Mouse (Mus musculus) liver, embryonic 15.5 days (tissue): Measurements from ENCODE around the gene Sipa1l3. TPM values are rescaled to one million over a fixed set of nuclear protein-coding genes. Genes with fewer than 3 reads are reported as not detected.

Experiments used
- ATAC-seq: fragments of 200-750 bp; cut with Nextera tagmentation; 2 replicates; pipeline ENCODE4 v1.8.0; 2017; ENCODE audit warnings: moderate number of reproducible peaks, mild to moderate bottlenecking, moderate library complexity; ENCODE audit not compliant: insufficient read depth
- H3K27ac ChIP-seq: fragments of 300-500 bp; sonication (generic); replicated peaks from 2 replicates; pipeline ENCODE4 v1.5.1; 2015; ENCODE audit warnings: mild to moderate bottlenecking, inconsistent platforms
- H3K27me3 ChIP-seq: fragments of 300-500 bp; sonication (generic); 2 replicates; pipeline ENCODE4 v1.6.1; 2015; ENCODE audit warnings: mild to moderate bottlenecking, inconsistent platforms
- H3K36me3 ChIP-seq: fragments of 300-500 bp; sonication (generic); replicated peaks from 2 replicates; pipeline ENCODE4 v1.6.1; 2015; ENCODE audit warnings: moderate library complexity, mild to moderate bottlenecking, inconsistent platforms
- H3K4me1 ChIP-seq: fragments of 300-500 bp; sonication (generic); replicated peaks from 2 replicates; pipeline ENCODE4 v1.6.1; 2015; ENCODE audit warnings: inconsistent platforms
- H3K4me2 ChIP-seq: fragments of 300-500 bp; sonication (generic); 2 replicates; pipeline ENCODE4 v1.6.1; 2015; ENCODE audit warnings: moderate library complexity, mild to moderate bottlenecking, inconsistent platforms
- H3K4me3 ChIP-seq: fragments of 300-500 bp; sonication (generic); replicated peaks from 2 replicates; pipeline ENCODE4 v1.5.1; 2015; ENCODE audit warnings: mild to moderate bottlenecking, inconsistent platforms
- H3K9ac ChIP-seq: fragments of 300-500 bp; sonication (generic); 2 replicates; pipeline ENCODE4 v1.6.1; 2015; ENCODE audit warnings: moderate library complexity, mild to moderate bottlenecking, inconsistent platforms
- H3K9me3 ChIP-seq: fragments of 300-500 bp; sonication (generic); replicated peaks from 2 replicates; pipeline ENCODE4 v1.6.1; 2016; ENCODE audit warnings: inconsistent platforms
- WGBS: fragments of 180-500 bp; shearing (Covaris S2); methylation state at CpG from one replicate; pipeline ENCODE4 v1.1.7; 2015; ENCODE audit warnings: mixed read lengths; ENCODE audit not compliant: insufficient replicate concordance; 5-methylcytosine and 5-hydroxymethylcytosine counted together
- polyA plus RNA-seq: library from polyadenylated mRNA; unstranded; fragments of >200 nt; fragmentation: Nextera tagmentation; extraction: Ambion mirVana; gene quantifications from 2 replicates; pipeline ENCODE4 v1.2.1, GENCODE M21; 2015

The Sipa1l3 gene
- polyA plus RNA-seq, 1 experiment from 2014 or later: 2.6 TPM

DNA sequence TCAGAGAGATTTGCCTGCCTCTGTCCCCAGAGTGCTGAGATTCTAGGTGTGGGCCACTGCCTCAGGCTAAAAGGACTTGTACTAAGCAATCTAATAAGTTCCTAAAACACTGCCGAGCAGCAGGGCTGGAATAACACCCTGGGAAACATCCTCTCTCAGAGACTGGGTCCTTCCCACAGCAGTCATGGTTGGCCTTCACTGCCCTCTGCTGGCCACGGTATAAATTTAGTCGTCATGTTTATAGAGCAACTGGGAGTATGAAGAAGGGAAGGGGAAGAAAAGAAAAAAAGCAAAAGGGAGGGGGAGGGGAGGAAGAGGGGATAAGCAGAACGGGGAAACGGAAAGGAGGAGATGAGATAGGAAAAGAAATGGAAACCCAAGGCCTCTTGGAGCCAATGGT is 5.3 kb upstream of the Sipa1l3 start:
- Histone ChIP-seq H3K27ac (no peak overlapping the region), H3K9me3 (no peaks in the 10 kb centered on the region; the same call in 1 of the 2 replicates)

DNA sequence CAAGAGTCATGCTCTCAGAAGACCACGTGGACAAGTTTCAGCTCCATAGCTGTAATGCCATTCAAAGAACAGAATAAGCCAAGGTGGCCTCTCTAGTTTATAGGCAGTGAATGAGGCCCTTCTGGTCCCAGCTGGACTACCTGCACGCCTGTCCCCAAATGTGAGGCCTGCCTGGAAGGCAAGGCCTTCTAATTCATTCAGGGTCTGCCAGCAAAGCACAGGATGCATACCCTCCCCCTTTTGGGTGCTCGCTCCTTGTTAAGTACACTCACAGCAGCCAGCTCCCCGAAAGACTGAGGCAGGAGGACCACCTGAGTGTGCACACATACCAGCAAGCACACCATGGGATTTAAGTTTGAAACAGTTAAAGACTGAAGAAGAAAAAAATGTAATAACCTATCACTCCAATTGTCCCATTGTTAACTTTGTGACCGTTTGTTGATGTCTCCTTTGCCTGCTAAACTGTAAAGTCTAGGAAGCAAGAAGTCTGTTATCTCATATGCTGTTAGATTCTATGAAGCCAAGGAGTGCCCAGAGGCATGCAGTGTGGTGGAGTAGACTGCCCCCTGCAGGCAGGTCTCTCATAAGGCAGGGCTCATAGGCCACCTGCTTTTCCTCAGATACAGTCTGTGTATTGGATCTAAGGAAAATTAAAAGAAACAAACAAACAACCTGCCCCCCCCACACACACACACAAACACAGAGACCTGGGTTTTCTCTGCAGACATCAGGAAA is 3.6 kb upstream of the Sipa1l3 start:
- Histone ChIP-seq H3K9ac (no peak overlapping the region), H3K27ac (no peak overlapping the region), H3K9me3 (no peaks in the 10 kb centered on the region; the same call in 1 of the 2 replicates), H3K27me3 (no peaks in the 10 kb centered on the region), H3K36me3 (no peaks in the 10 kb centered on the region), H3K4me3 (no peak overlapping the region), H3K4me2 (no peak overlapping the region), H3K4me1 (peaks cover 20% of the 10 kb centered on the region)
- WGBS: 52% methylated on average over 5 of the region's 5 CpGs
- ATAC-seq: no peak

More for the DNA sequence above, 5.3 kb upstream of the Sipa1l3 start:
- no peak overlapping the region for H3K9ac ChIP-seq
- 0% methylated on average over 5 of the region's 5 CpGs for WGBS
- H3K4me2 ChIP-seq: no peak overlapping the region
- no peaks in the 10 kb centered on the region for H3K36me3 ChIP-seq
- no peak overlapping the region for H3K4me3 ChIP-seq
- ATAC-seq: no peak
- H3K4me1 ChIP-seq: peaks cover 8% of the 10 kb centered on the region
- H3K27me3 ChIP-seq: no peaks in the 10 kb centered on the region

DNA sequence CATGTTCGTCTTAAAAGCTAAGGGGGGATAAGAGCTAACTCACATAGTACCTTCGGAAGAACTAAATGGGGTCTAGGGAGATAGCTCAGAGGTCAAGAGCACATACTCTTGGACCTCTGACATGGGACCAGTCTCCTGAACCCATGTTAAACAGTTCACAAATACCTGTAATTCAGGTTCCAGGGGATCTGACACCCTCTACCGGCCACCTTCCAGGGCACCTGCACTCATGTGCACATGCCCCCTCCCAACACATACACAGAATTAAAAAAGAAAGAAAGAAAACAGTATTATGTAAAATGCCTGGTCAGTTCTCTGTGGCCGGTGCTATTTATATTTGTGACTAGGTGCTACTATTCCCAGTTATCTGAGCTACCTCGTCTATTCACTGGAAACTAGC is 2.9 kb upstream of the Sipa1l3 start:
- no peak overlapping the region for H3K4me3 ChIP-seq
- no peaks in the 10 kb centered on the region for H3K36me3 ChIP-seq
- no peak overlapping the region for H3K27ac ChIP-seq
- WGBS: 64% methylated on average over 5 of the region's 5 CpGs
- no peak for ATAC-seq
- peaks cover 26% of the 10 kb centered on the region for H3K4me1 ChIP-seq
- H3K27me3 ChIP-seq: no peaks in the 10 kb centered on the region
- no peak overlapping the region for H3K9ac ChIP-seq
- no peaks in the 10 kb centered on the region; the same call in 1 of the 2 replicates for H3K9me3 ChIP-seq
- H3K4me2 ChIP-seq: no peak overlapping the region

DNA sequence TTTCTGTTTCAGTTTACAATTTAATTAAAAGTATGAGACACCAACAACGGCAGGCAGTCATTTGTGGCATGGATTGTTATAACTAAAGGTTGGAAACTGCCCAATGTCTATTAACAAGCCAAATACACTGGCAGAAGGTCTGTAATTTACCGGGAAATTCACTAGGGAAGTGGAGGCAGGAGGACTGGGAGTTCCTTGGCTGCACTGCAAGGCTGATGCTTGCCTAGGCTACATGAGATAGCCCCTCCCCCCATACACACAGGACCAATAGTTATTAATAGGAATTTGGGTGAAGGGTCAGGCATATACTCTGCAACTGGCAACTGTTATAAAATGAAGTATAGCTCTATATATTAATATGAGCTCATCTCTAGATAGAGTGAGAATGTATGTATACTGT is 2.4 kb upstream of the Sipa1l3 start:
- H3K4me2 ChIP-seq: no peak overlapping the region
- H3K4me1 ChIP-seq: peaks cover 26% of the 10 kb centered on the region
- H3K27ac ChIP-seq: no peak overlapping the region
- H3K9ac ChIP-seq: no peak overlapping the region
- no peaks in the 10 kb centered on the region; the same call in 1 of the 2 replicates for H3K9me3 ChIP-seq
- H3K27me3 ChIP-seq: no peaks in the 10 kb centered on the region
- ATAC-seq: no peak
- H3K36me3 ChIP-seq: no peaks in the 10 kb centered on the region
- WGBS: 68% methylated on average over 2 of the region's 2 CpGs
- H3K4me3 ChIP-seq: no peak overlapping the region

DNA sequence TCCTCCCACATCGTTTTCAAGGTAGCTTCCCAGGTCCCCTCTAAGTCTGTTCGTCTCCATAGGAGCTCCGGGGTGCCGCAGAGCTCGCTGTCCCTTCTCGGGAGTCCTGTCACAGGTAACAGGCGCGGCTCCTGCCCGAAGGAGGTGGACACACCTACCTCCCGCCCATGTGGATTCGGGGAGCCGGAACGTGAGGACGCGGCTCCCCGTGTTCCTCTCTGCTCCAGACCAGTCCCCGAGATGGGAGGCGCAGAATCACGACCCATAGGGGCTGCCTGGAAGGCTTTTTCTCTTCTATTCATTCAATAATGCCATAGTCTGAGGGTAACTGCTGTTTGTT is 740 bp upstream of the Sipa1l3 start:
- Histone ChIP-seq H3K27me3 (no peaks in the 10 kb centered on the region), H3K9me3 (no peaks in the 10 kb centered on the region), H3K9ac (peak overlapping the region; percentile 64), H3K27ac (no peak overlapping the region), H3K4me2 (peak overlapping the region; percentile 97), H3K36me3 (no peaks in the 10 kb centered on the region), H3K4me3 (peak overlapping the region; percentile 81), H3K4me1 (peaks cover 31% of the 10 kb centered on the region)
- no peak for ATAC-seq
- WGBS: under 1% methylated on average over 19 of the region's 19 CpGs

DNA sequence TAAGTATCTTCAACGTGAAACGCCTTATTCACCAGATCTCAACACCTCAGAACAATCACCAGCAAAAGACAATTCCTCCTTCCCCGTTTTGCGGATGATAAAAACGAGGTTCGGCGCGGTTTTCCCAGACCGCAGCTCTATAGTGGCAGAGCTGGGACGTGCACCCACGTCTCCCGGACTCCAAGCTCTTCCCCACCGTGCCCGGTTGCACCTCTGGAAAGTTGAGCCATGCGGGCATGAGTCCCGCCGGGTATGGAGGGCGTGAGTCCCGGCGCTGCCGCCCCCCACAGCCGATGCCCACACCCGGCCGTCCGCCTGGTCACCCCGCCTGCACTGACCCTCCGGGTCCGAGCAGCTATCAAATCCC is 404 bp downstream of the Sipa1l3 start:
- no peaks in the 10 kb centered on the region for H3K27me3 ChIP-seq
- H3K27ac ChIP-seq: no peak overlapping the region

DNA sequence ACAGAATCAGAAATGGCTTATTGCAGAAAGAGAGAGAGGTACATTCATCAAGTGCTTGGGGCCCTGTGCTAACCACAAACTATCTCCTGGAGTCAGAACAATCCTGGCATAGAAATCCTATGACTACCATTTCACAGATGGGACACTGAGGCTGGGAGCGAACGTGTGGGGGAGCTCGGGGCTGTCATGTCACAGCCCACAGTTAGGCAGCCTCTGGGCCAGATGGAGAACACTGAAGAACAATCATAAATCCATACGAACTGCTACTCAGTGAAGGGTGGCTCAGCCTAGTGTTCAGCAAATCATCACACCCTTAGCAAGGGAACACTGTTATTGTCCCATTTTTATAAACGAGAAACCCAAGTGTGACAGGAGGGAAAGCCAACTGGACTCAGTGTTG is 1.3 kb downstream of the Sipa1l3 start:
- H3K4me2 ChIP-seq: peak overlapping the region; percentile 97
- no peaks in the 10 kb centered on the region for H3K36me3 ChIP-seq
- peaks cover 42% of the 10 kb centered on the region for H3K4me1 ChIP-seq
- no peaks in the 10 kb centered on the region for H3K27me3 ChIP-seq
- H3K9ac ChIP-seq: peak overlapping the region; percentile 74; the same call in 1 of the 2 replicates
- no peak for ATAC-seq
- WGBS: 43% methylated on average over 5 of the region's 5 CpGs
- H3K27ac ChIP-seq: no peak overlapping the region
- no peaks in the 10 kb centered on the region for H3K9me3 ChIP-seq
- H3K4me3 ChIP-seq: peak overlapping the region; percentile 81

More for the DNA sequence above, 404 bp downstream of the Sipa1l3 start:
- Histone ChIP-seq H3K4me1 (peaks cover 34% of the 10 kb centered on the region), H3K4me2 (peak overlapping the region; percentile 97), H3K9ac (peak overlapping the region; percentile 74), H3K36me3 (no peaks in the 10 kb centered on the region), H3K4me3 (peak overlapping the region; percentile 81), H3K9me3 (no peaks in the 10 kb centered on the region)
- ATAC-seq: peak; percentile 20; the same call in 1 of the 2 replicates
- WGBS: 0% methylated on average over 28 of the region's 28 CpGs

DNA sequence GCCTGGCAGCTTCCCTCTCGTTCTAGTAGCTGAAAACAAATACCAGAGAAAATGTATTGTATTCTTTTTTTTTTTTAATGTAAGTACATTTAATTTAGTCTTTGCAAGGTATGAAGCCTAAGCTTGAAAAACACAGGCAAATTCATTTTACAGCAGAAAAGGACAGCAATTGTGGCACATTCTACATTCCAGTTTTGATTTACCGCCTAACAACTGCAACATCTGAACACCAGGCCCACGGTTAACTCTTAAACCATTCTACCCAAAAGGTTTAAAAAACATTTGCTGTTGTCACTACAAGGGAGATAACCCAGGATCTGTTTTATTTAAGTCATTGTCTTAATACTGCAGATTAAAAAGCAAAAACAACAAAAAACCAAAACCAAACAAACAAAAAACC is 2.8 kb downstream of the Sipa1l3 start:
- peaks cover 57% of the 10 kb centered on the region for H3K4me1 ChIP-seq
- H3K4me3 ChIP-seq: no peak overlapping the region
- no peaks in the 10 kb centered on the region for H3K27me3 ChIP-seq
- H3K9me3 ChIP-seq: no peaks in the 10 kb centered on the region
- H3K4me2 ChIP-seq: no peak overlapping the region
- H3K27ac ChIP-seq: no peak overlapping the region
- no peak for ATAC-seq
- H3K36me3 ChIP-seq: no peaks in the 10 kb centered on the region
- 65% methylated on average over 3 of the region's 3 CpGs for WGBS
- H3K9ac ChIP-seq: no peak overlapping the region

DNA sequence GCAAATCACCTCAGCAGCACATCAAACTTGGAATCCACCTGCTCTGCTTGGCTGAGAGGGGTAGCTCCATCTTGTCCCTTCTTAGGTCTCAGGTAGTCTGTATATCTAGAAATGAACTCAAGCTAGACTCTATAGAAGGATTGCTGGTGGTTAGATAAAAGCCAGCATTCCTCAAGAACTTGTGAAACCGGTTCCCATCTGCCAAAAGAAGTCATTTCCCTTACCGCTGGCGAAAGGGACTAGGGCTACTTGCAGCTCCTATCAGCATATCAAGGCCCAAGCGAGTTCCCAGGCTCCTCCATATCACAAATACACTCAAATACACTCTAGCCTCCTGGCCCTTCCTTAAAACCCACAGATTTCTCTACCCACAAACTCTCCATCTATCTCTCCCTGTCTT is 5.7 kb downstream of the Sipa1l3 start:
- WGBS: 34% methylated on average over 4 of the region's 4 CpGs
- peaks cover 66% of the 10 kb centered on the region for H3K4me1 ChIP-seq
- no peaks in the 10 kb centered on the region for H3K9me3 ChIP-seq
- no peak overlapping the region for H3K9ac ChIP-seq
- H3K27me3 ChIP-seq: no peaks in the 10 kb centered on the region
- no peak for ATAC-seq
- no peak overlapping the region for H3K27ac ChIP-seq
- no peak overlapping the region for H3K4me3 ChIP-seq
- H3K4me2 ChIP-seq: no peak overlapping the region
- H3K36me3 ChIP-seq: no peaks in the 10 kb centered on the region

DNA sequence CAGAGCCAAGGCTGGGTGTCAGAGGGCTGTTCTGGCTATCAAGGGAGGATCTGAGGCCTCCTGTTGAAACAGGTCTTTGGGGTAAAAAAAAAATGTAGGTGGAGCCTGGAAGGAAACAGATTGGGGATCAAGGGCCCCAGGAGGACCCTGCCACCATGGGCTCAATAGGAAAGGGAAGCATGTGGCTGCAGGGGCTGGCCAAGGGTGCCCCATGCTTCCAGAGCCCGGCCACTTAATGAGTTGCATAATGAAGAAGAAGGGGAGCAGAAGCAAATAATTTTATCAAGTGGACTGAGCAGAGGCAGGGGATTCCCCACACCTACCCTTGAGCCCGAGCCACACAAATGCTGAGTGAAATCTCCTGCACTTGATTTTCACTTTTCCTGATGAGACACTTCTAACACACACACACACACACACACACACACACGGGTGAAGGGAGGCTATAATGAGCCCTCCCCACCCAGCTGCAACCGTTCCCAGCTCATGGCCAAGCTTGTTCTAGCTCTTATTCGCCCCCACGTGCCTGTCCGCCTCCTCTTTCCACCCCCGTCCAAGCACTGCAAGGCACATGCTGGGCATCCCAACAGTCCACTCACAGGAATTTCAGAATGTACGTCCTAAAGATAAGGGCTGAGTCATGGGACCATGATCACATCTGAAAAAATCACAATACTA is 6.7 kb downstream of the Sipa1l3 start:
- Histone ChIP-seq H3K27me3 (no peaks in the 10 kb centered on the region), H3K4me2 (peak overlapping the region; percentile 25; the same call in 1 of the 2 replicates), H3K4me3 (no peak overlapping the region), H3K9me3 (no peaks in the 10 kb centered on the region), H3K36me3 (no peaks in the 10 kb centered on the region), H3K9ac (no peak overlapping the region), H3K27ac (no peak overlapping the region), H3K4me1 (peaks cover 60% of the 10 kb centered on the region)
- ATAC-seq: no peak
- 22% methylated on average over 9 of the region's 9 CpGs for WGBS

DNA sequence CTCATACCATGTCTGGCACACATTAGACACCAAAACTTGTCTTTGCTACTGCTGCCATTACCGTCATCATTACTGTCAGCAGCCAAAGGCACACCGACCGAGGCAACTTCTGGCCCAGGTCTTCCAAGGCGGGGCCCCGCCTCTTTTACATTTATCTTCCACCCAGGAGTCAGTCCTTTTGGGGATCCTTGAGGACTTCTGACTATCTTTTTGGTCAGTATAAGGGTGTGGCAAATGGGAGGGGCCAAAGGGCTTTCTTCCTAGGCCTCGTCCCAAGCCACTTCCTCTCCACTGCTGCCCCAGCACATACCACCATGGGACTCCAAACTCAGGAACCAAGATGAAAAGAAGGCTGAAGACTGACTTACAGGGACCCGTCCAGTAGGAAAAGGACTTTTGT is 9.9 kb downstream of the Sipa1l3 start:
- H3K9me3 ChIP-seq: no peaks in the 10 kb centered on the region
- ATAC-seq: peak; percentile 29; the same call in 1 of the 2 replicates
- WGBS: 26% methylated on average over 7 of the region's 7 CpGs
- H3K4me1 ChIP-seq: peaks cover 81% of the 10 kb centered on the region
- no peaks in the 10 kb centered on the region for H3K36me3 ChIP-seq
- H3K4me2 ChIP-seq: peak overlapping the region; percentile 10; the same call in 1 of the 2 replicates
- H3K9ac ChIP-seq: no peak overlapping the region
- no peak overlapping the region for H3K4me3 ChIP-seq
- no peaks in the 10 kb centered on the region for H3K27me3 ChIP-seq
- no peak overlapping the region for H3K27ac ChIP-seq
